Mouse (Mus musculus) heart, embryonic 14.5 days (tissue): ENCODE results near the gene Usp38. TPM values are rescaled to one million over a fixed set of nuclear protein-coding genes. Genes with fewer than 3 reads are reported as not detected.

Source experiments
- ATAC-seq: fragments of 200-750 bp; cut with Nextera tagmentation; 2 replicates; pipeline ENCODE4 v1.8.0; 2017; ENCODE audit warnings: low read depth, moderate TSS enrichment; ENCODE audit not compliant: insufficient number of reproducible peaks, insufficient read depth, low FRiP score
- H3K27ac ChIP-seq, 2 experiments: fragments of 200-500 bp in 1 of 2; fragments of 300-500 bp in 1 of 2; sonication (generic) in 1 of 2; replicated peaks in 1 of 2; 2 replicates each; pipeline ENCODE4 v1.5.1; 2012 to 2014; ENCODE audit warnings: low read depth in 2 of 2, low read length in 2 of 2, control low read depth in 1 of 2, mild to moderate bottlenecking in 1 of 2, mixed read lengths in 1 of 2; ENCODE audit not compliant: control insufficient read depth in 1 of 2, insufficient read depth in 1 of 2
- H3K27me3 ChIP-seq: fragments of 300-500 bp; sonication (generic); 2 replicates; pipeline ENCODE4 v1.6.1; 2014; ENCODE audit warnings: mild to moderate bottlenecking, low read length, control low read depth; ENCODE audit not compliant: control insufficient read depth, insufficient read depth
- H3K36me3 ChIP-seq: fragments of 300-500 bp; sonication (generic); 2 replicates; pipeline ENCODE4 v1.6.1; 2014; ENCODE audit warnings: mild to moderate bottlenecking, control low read depth, low read length, mixed read lengths; ENCODE audit not compliant: control insufficient read depth, insufficient read depth
- H3K4me1 ChIP-seq, 2 experiments: fragments of 200-500 bp in 1 of 2; fragments of 300-500 bp in 1 of 2; sonication (generic) in 1 of 2; 2 replicates each; pipeline ENCODE4 v1.6.1; 2012 to 2014; ENCODE audit warnings: low read length in 2 of 2, control low read depth in 1 of 2, mixed read lengths in 1 of 2; ENCODE audit not compliant: control insufficient read depth in 2 of 2, insufficient read depth in 2 of 2
- H3K4me2 ChIP-seq: fragments of 300-500 bp; sonication (generic); 2 replicates; pipeline ENCODE4 v1.6.1; 2014; ENCODE audit warnings: mild to moderate bottlenecking, low read length
- H3K4me3 ChIP-seq, 2 experiments: fragments of 200-500 bp in 1 of 2; fragments of 300-500 bp in 1 of 2; sonication (generic) in 1 of 2; 2 replicates each; pipeline ENCODE4 v1.5.1; 2012 to 2014; ENCODE audit warnings: low read length in 2 of 2, mild to moderate bottlenecking in 2 of 2, control low read depth in 1 of 2, low read depth in 1 of 2, moderate library complexity in 1 of 2; ENCODE audit not compliant: control insufficient read depth in 1 of 2, insufficient read depth in 1 of 2
- H3K9ac ChIP-seq: fragments of 300-500 bp; sonication (generic); 2 replicates; pipeline ENCODE4 v1.6.1; 2014; ENCODE audit warnings: mild to moderate bottlenecking, low read length
- H3K9me3 ChIP-seq: fragments of 300-500 bp; sonication (generic); 2 replicates; pipeline ENCODE4 v1.6.1; 2016; ENCODE audit warnings: low read length, control low read depth; ENCODE audit not compliant: control insufficient read depth
- WGBS: fragments of 180-500 bp; shearing (Covaris S2); extraction: QIAGEN DNeasy Blood & Tissue Kit; methylation state at CpG from one replicate; pipeline ENCODE4 v1.1.7; 2014; 5-methylcytosine and 5-hydroxymethylcytosine counted together
- polyA plus RNA-seq: library from polyadenylated mRNA; unstranded; fragments of >200 nt; fragmentation: Nextera tagmentation; extraction: Ambion mirVana; gene quantifications from 2 replicates; pipeline ENCODE4 v1.2.1, GENCODE M21; 2014

The Usp38 gene
- polyA plus RNA-seq, 1 experiment from 2014 or later: 19.3 TPM

DNA sequence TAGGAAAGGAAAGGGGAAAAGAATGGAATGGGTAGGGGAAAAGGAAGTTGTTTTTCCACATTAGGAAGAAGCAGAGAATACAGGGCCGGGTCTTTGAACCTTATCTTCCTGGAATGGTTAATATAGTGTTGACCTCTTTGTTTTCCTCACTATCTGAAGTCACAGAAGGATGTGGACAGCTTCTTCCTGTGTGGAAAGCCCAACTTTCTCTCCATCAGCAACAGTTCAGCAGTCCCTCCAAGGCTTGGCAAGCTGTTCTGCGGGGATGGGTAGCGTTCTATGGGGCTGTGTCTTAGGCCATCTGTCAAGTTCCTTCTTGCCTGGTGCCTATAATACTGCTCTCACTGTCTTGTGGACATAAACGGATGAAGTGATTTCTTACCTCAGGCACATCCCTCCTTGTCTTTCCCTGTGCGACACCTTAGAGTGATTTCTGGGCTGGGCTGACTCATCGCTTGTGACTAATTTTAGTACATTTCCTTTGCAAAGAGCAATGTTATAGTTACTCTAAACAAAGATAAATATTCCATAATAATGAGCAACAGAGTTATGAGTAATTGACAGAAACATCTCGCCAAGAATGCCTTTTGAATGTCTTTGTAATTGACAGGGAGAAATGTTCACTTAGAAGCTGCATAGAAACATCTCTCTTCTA lies 52.7 kb downstream of the Usp38 start:
- ATAC-seq: no peak; the same call in 1 of the 2 replicates
- 49% methylated on average over 7 of the region's 7 CpGs for WGBS

DNA sequence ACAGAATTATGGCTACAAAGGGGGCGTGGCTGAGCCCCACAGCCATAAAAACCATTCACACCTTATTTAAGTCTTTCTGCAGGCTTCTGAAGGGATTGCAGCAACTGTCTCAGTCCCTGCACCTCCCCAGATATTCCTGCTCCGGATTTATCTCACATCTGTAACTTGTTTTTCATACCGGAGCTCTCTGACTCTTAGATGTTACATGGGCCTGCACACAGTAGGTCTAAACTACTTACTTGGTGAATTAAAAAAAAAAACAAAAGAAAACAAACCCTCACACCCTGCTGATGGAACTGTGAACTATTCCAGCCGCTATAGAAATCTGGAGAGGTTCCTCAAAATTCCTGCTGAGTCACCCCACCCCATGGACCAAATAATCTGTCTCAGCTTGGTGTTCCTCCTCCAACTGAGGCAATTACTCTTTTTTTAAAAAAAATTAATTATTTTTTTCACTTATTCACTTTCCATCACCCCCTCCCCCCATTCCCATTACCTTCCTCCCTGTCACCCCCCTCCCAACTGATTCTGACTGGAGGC lies 53.6 kb downstream of the Usp38 start:
- H3K4me1 ChIP-seq: no peaks in the 10 kb centered on the region
- ATAC-seq: no peak

More for the DNA sequence above, 52.7 kb downstream of the Usp38 start:
- no peaks in the 10 kb centered on the region for H3K9me3 ChIP-seq
- H3K36me3 ChIP-seq: no peaks in the 10 kb centered on the region
- no peak overlapping the region for H3K4me3 ChIP-seq
- H3K4me1 ChIP-seq: no peaks in the 10 kb centered on the region
- H3K4me2 ChIP-seq: no peak overlapping the region
- no peak overlapping the region for H3K9ac ChIP-seq
- no peak overlapping the region for H3K27ac ChIP-seq
- no peaks in the 10 kb centered on the region for H3K27me3 ChIP-seq

DNA sequence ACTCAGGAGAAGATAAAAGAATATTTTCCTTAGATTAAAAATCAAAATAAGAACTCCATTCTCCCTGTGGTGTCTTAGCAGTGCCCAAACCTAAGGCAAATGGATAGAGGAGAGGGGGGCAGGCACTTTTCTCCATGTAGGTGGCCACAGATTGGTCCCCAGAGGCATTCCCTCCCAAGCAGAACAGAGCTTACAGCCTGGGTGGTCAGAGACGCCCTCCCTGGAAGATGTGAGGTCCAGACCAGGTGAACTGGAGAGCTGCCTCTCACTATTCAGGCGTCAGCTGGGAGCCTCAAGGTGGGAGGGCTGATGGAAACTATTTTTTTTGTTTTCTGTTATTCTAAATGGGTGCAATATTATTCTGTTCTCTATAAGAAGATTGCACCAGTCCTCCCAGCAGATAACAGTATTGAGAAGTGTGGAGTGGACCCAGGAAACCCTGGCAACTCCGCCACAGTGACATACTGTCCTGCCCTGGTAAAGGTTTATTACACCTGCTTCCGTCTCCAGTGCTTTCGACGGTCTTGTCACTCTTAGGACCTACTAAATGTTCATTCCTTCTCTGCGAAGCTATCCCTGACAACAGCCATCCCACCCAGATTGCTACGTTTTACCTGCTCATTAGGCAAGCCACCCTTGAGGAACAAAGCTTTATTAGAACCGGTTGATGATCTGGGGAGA lies 55.0 kb downstream of the Usp38 start:
- Histone ChIP-seq H3K27me3 (no peaks in the 10 kb centered on the region), H3K27ac (no peak overlapping the region), H3K4me1 (no peaks in the 10 kb centered on the region), H3K4me3 (no peak overlapping the region), H3K9me3 (0 out of 2 replicates have a peak, but pooled peaks cover 8% of the 10 kb centered on the region), H3K4me2 (no peak overlapping the region), H3K9ac (no peak overlapping the region), H3K36me3 (no peaks in the 10 kb centered on the region)
- ATAC-seq: no peak
- 65% methylated on average over 9 of the region's 9 CpGs for WGBS

More for the DNA sequence above, 53.6 kb downstream of the Usp38 start:
- no peaks in the 10 kb centered on the region for H3K27me3 ChIP-seq
- H3K9ac ChIP-seq: no peak overlapping the region
- 63% methylated on average over 4 of the region's 4 CpGs for WGBS
- H3K4me2 ChIP-seq: no peak overlapping the region
- H3K4me3 ChIP-seq: no peak overlapping the region
- H3K36me3 ChIP-seq: no peaks in the 10 kb centered on the region
- H3K27ac ChIP-seq: no peak overlapping the region; a peak in 1 of 4 replicates
- no peaks in the 10 kb centered on the region for H3K9me3 ChIP-seq

DNA sequence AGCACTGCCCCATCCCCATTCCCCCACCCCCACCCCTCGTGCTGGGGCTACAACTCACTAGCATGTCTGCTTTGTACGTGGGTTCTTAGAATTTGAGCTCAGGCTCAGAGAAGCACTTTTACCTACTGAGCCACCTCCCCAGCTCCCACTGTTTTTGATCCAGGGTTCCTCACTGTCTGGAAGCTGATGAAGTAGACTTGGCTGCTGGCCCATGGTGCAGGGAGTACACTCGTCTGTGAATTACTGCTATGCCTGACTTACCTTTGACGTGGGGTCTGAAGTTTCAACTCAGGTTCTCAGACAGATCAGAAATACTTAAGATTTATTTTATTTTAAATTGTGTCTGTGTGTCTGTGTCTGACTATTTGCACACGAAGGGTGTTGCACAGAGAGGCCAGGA lies 57.0 kb downstream of the Usp38 start:
- Histone ChIP-seq H3K9ac (no peak overlapping the region), H3K4me1 (no peaks in the 10 kb centered on the region), H3K4me3 (no peak overlapping the region), H3K27ac (no peak overlapping the region), H3K9me3 (0 out of 2 replicates have a peak, but pooled peaks cover 8% of the 10 kb centered on the region), H3K27me3 (no peaks in the 10 kb centered on the region), H3K36me3 (no peaks in the 10 kb centered on the region), H3K4me2 (no peak overlapping the region)
- no peak for ATAC-seq
- 61% methylated on average over 5 of the region's 5 CpGs for WGBS

DNA sequence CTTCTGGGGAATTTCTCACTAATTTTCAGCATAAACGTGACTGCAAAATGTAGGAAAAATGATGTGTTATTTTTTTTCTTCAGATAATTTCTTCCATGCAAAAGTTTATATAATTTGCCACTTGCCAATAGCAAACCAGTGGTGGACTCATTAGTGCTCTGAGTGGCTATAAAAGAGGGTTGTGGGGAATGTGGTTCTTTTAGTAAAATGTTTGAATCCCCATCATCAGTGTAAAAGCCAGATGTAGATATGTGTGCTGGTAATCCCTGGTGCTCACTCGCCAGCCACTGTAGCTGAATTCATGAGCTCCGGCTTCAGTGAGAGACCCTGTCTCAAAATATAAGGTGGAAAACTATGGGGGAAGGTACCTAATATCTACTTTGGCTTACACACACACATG lies 61.8 kb downstream of the Usp38 start:
- H3K4me3 ChIP-seq: no peak overlapping the region
- no peaks in the 10 kb centered on the region for H3K36me3 ChIP-seq
- 79% methylated on average over 3 of the region's 3 CpGs for whole genome bisulfite sequencing
- no peak for ATAC-seq
- H3K4me1 ChIP-seq: 0 out of 4 replicates have a peak, but pooled peaks cover 0 to 2% of the 10 kb centered on the region in 2 experiments
- H3K4me2 ChIP-seq: no peak overlapping the region
- 0 out of 2 replicates have a peak, but pooled peaks cover 8% of the 10 kb centered on the region for H3K9me3 ChIP-seq
- no peak overlapping the region for H3K27ac ChIP-seq
- H3K27me3 ChIP-seq: no peaks in the 10 kb centered on the region
- no peak overlapping the region for H3K9ac ChIP-seq

DNA sequence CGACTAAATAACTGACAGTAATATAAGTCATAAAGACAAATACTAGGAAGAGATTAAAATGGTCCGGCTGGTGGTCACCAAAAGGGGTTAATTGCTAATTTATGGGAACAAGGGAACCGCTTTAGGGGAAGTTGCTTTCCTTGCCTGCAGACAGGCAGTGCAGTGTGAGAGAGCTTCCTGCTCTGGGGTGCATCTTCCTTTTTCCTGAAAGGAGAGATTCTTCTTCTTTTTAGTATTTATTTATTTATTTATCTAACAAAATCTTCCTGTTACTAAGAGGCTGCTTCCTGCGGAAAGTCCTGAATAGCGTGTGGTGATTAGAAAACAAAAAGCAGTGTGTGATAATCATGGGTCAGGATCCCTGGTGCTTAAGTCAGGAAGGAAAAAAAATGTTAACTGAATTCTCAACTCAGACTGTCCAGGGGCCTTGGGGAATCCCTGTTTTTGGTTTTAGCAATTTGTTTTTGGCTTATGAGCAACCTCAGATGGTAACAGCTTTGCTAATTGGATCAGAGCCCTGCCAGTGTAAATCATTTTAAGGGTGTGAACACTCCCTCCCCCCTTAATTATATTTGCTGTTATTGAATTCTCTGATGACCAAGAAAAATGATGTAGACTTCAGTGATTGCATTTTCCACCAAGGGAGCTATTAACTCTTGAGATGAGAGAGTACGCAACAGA lies 62.4 kb downstream of the Usp38 start:
- no peaks in the 10 kb centered on the region for H3K36me3 ChIP-seq
- H3K4me1 ChIP-seq: 0 out of 4 replicates have a peak, but pooled peaks cover 0 to 2% of the 10 kb centered on the region in 2 experiments
- 55% methylated on average over 6 of the region's 6 CpGs for WGBS
- H3K27me3 ChIP-seq: no peaks in the 10 kb centered on the region
- H3K9ac ChIP-seq: no peak overlapping the region
- no peak overlapping the region for H3K4me2 ChIP-seq
- H3K4me3 ChIP-seq: no peak overlapping the region
- H3K27ac ChIP-seq: no peak overlapping the region
- ATAC-seq: no peak
- 0 out of 2 replicates have a peak, but pooled peaks cover 8% of the 10 kb centered on the region for H3K9me3 ChIP-seq

DNA sequence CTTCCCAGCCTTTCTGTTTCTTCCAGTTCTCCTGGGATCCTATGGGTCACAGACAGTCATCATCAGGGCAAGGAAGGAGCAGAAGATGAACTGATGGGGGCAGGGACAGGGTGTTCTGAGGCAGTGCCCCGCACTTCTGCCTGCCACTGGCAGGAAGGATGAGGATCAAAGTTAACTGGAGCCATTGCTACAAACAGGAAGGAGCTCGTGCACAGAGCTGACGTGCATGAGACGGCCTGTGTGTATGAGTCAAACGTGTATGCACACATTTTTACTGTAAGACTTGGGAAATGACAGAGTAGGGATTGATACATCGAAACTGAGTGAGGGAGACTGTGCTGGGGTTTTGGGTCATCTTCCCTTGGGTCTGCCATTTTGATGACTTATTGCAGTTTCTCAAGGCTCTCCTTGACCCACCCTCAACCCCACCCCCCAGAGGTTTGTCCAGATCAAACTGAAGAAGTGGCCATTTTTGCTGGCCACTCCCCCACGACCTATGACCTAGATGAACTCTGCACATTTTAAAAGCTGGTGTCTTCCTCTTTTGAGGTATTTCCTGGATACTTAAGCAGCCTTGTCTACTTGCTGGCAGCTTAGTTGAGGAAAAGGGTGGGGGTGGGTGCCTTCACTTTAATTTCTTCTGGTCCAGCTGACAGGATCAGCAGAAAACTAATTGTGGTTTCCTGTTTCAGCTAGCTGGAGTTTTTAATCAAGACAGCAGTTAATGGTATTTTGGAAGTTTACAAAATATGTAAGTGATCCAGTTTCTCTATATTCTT lies 66.1 kb downstream of the Usp38 start:
- H3K9ac ChIP-seq: no peak overlapping the region
- no peak overlapping the region for H3K4me3 ChIP-seq
- no peaks in the 10 kb centered on the region for H3K36me3 ChIP-seq
- H3K4me2 ChIP-seq: no peak overlapping the region
- H3K9me3 ChIP-seq: no peaks in the 10 kb centered on the region
- 69% methylated on average over 7 of the region's 7 CpGs for WGBS
- no peaks in the 10 kb centered on the region for H3K27me3 ChIP-seq
- no peak overlapping the region for H3K27ac ChIP-seq
- H3K4me1 ChIP-seq: 0 out of 4 replicates have a peak, but pooled peaks cover 0 to 2% of the 10 kb centered on the region in 2 experiments
- no peak for ATAC-seq
